Mouse (Mus musculus): Measurements from ENCODE around the gene Mgmt. TPM values are rescaled to one million over a fixed set of nuclear protein-coding genes. Genes with fewer than 3 reads are reported as not detected.

The Mgmt gene
- polyA plus RNA-seq, 1 experiment: 0.06 TPM

GRCm38 (mm10) chr7:137034986-137035385 lies 140.6 kb downstream of the Mgmt start:
- Histone ChIP-seq H3K4me3 (replicated peaks) (no peak overlapping the region), H3K36me3 (ENCODE audit: control insufficient read depth) (no peaks in the 10 kb centered on the region), H3K4me1 (ENCODE audit: control insufficient read depth) (no peaks in the 10 kb centered on the region), H3K9me3 (ENCODE audit: control insufficient read depth, low read length) (peaks cover 17% of the 10 kb centered on the region), H3K27me3 (ENCODE audit: control insufficient read depth) (no peaks in the 10 kb centered on the region)
- no peak for TF ChIP-seq TAL1 (IDR thresholded peaks at IDR 0.05; ENCODE audit: low read length)
- TF ChIP-seq GATA1 (IDR thresholded peaks at IDR 0.05; ENCODE audit: low read length): no peak

GRCm38 (mm10) chr7:137035916-137036315 lies 141.5 kb downstream of the Mgmt start:
- peaks cover 9% of the 10 kb centered on the region for H3K9me3 ChIP-seq (ENCODE audit: control insufficient read depth, low read length)
- no peaks in the 10 kb centered on the region for H3K4me1 ChIP-seq (ENCODE audit: control insufficient read depth)
- no peaks in the 10 kb centered on the region for H3K27me3 ChIP-seq (ENCODE audit: control insufficient read depth)
- no peak overlapping the region for H3K4me3 ChIP-seq (replicated peaks)
- H3K36me3 ChIP-seq (ENCODE audit: control insufficient read depth): no peaks in the 10 kb centered on the region
- TF ChIP-seq GATA1 (IDR thresholded peaks at IDR 0.05; ENCODE audit: low read length) (no peak), TAL1 (IDR thresholded peaks at IDR 0.05; ENCODE audit: low read length) (no peak)

DNA sequence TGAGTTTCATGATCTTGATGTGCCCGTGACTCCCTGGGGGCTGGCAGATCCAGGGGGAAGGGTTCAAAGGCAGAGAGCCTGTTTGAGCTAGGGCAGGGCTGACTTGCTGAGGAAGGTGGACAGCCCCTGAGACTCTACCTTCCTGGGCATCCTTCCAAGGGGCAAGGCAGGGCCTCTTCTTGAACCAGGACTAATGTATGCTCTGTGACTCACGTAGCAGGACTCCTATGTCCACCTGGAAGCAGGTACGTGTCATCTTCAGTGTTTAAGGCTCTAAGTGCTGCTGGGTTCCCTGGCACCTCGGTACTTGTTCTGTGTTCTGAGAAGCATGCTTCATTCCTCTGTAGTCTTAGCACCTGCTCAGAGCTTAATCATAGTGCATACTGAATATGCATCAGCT lies 143.1 kb downstream of the Mgmt start:
- no peaks in the 10 kb centered on the region for H3K27me3 ChIP-seq (ENCODE audit: control insufficient read depth)
- peaks cover 4% of the 10 kb centered on the region; the same call in 1 of the 2 replicates for H3K9me3 ChIP-seq (ENCODE audit: control insufficient read depth, low read length)
- no peaks in the 10 kb centered on the region for H3K4me1 ChIP-seq (ENCODE audit: control insufficient read depth)
- no peaks in the 10 kb centered on the region for H3K36me3 ChIP-seq (ENCODE audit: control insufficient read depth)
- no peak overlapping the region for H3K4me3 ChIP-seq (replicated peaks)
- no peak for TF ChIP-seq TAL1 (IDR thresholded peaks at IDR 0.05; ENCODE audit: low read length)
- no peak for TF ChIP-seq GATA1 (IDR thresholded peaks at IDR 0.05; ENCODE audit: low read length)

DNA sequence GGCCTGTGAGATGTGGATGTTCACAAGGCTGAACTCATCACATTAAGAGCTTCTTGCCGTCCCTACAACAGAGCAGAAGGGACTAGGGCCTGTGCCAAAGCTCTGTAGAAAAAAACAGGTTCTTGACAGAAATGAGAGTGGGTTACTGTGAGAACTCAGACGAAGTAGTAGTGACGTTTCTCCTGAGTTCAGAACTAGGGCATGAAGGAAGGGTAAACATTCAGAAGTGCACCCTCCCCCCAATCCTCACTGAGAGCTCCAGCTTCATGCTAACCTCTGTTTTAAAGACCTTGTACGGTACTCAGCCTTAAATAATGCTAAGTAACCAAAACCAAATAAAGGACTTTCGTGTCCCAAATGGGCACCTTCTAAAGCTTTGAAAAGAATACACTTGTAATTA lies 143.5 kb downstream of the Mgmt start:
- no peaks in the 10 kb centered on the region for H3K27me3 ChIP-seq (ENCODE audit: control insufficient read depth)
- H3K4me3 ChIP-seq (replicated peaks): no peak overlapping the region
- H3K4me1 ChIP-seq (ENCODE audit: control insufficient read depth): no peaks in the 10 kb centered on the region
- H3K36me3 ChIP-seq (ENCODE audit: control insufficient read depth): no peaks in the 10 kb centered on the region
- TF ChIP-seq GATA1 (IDR thresholded peaks at IDR 0.05; ENCODE audit: low read length) (no peak), TAL1 (IDR thresholded peaks at IDR 0.05; ENCODE audit: low read length) (no peak)
- H3K9me3 ChIP-seq (ENCODE audit: control insufficient read depth, low read length): peaks cover 4% of the 10 kb centered on the region; the same call in 1 of the 2 replicates

DNA sequence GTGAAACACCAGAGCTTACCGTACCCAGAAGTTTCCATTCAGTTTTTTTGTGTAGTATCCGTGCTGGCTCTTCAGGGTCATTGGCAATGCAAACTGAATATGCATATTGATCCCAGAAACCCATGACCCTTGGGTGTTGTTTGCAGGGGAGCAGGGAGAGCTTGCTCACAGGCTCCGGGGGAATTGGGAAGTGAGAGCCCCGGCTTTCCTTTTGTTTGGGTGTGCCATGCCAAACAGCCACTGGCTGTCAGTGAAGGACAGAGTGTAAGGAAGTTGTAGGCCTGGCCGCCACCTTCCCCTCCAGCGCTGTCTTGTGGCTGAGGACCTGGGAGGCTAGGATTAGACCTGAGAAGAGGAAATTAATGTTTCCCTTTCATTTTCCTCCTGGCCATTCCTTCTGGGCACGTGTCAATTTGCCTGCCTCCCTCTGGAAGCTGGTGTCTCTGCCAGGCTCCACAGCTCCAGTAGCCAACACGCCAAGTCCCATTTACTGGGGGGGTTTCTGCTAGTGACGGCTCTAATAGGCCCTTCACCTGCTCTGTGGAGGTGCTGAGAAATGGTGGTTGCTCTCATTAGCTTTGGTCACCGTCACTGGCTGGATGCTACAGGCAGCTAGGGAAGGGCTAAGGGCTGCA lies 144.0 kb downstream of the Mgmt start:
- Histone ChIP-seq H3K4me1 (ENCODE audit: control insufficient read depth) (no peaks in the 10 kb centered on the region), H3K9me3 (ENCODE audit: control insufficient read depth, low read length) (no peaks in the 10 kb centered on the region; the same call in 1 of the 2 replicates), H3K36me3 (ENCODE audit: control insufficient read depth) (no peaks in the 10 kb centered on the region), H3K27me3 (ENCODE audit: control insufficient read depth) (no peaks in the 10 kb centered on the region), H3K4me3 (replicated peaks) (no peak overlapping the region)
- TF ChIP-seq GATA1 (IDR thresholded peaks at IDR 0.05; ENCODE audit: low read length): no peak
- TF ChIP-seq TAL1 (IDR thresholded peaks at IDR 0.05; ENCODE audit: low read length): no peak

DNA sequence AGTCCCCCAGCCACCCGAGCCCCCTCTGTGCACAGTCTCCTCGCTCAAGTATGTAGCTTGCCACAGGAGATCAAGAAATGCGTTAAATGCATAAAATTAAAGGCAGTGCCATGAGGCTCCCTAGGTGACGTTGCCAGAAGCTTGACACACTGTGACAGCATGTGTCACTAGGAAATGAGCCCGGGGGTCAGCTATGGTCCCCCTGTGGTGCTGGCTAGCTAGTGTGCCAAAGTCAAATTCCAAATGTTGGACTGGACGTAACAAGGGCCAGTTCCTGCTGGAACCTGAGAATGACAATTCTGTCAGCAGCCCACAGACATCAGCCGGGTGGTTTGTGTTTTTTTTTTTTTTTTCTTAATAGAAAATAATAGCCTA lies 144.5 kb downstream of the Mgmt start:
- Histone ChIP-seq H3K36me3 (ENCODE audit: control insufficient read depth) (no peaks in the 10 kb centered on the region), H3K27me3 (ENCODE audit: control insufficient read depth) (no peaks in the 10 kb centered on the region), H3K9me3 (ENCODE audit: control insufficient read depth, low read length) (no peaks in the 10 kb centered on the region), H3K4me3 (replicated peaks) (no peak overlapping the region), H3K4me1 (ENCODE audit: control insufficient read depth) (no peaks in the 10 kb centered on the region)
- TF ChIP-seq TAL1 (IDR thresholded peaks at IDR 0.05; ENCODE audit: low read length) (no peak), GATA1 (IDR thresholded peaks at IDR 0.05; ENCODE audit: low read length) (no peak)

- no peaks in the 10 kb centered on the region for H3K9me3 ChIP-seq (ENCODE audit: control insufficient read depth, low read length)
These were observed 146.2 kb downstream of the Mgmt start for GRCm38 (mm10) chr7:137040646-137041045.

DNA sequence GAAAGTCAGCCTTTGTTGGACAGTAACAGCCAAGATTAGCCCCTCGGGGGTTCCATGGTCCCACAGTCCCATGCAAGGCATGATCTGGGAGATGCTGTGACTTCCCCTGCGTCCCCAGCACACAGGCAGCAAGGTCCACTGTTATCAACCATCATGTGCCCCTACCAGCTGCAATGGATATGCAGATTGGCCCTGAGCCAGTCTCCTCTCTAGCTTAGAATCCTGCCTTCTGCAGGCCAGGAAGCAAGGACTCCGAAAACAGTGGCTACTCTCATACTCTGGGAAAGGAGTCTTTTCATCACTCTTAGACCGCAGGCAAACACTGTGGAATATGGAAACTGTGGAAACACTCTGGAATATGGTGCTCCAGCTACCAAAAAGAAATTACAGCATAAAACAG lies 152.5 kb downstream of the Mgmt start:
- Histone ChIP-seq H3K27me3 (ENCODE audit: control insufficient read depth) (no peaks in the 10 kb centered on the region), H3K9me3 (ENCODE audit: control insufficient read depth, low read length) (no peaks in the 10 kb centered on the region), H3K4me1 (ENCODE audit: control insufficient read depth) (no peaks in the 10 kb centered on the region), H3K4me3 (replicated peaks) (no peak overlapping the region), H3K36me3 (ENCODE audit: control insufficient read depth) (no peaks in the 10 kb centered on the region)
- TF ChIP-seq GATA1 (IDR thresholded peaks at IDR 0.05; ENCODE audit: low read length) (no peak), TAL1 (IDR thresholded peaks at IDR 0.05; ENCODE audit: low read length) (no peak)

More at GRCm38 (mm10) chr7:137040646-137041045, 146.2 kb downstream of the Mgmt start:
- H3K36me3 ChIP-seq (ENCODE audit: control insufficient read depth): no peaks in the 10 kb centered on the region
- no peak overlapping the region for H3K4me3 ChIP-seq (replicated peaks)
- TF ChIP-seq GATA1 (IDR thresholded peaks at IDR 0.05; ENCODE audit: low read length) (no peak), TAL1 (IDR thresholded peaks at IDR 0.05; ENCODE audit: low read length) (no peak)
- no peaks in the 10 kb centered on the region for H3K27me3 ChIP-seq (ENCODE audit: control insufficient read depth)
- no peaks in the 10 kb centered on the region for H3K4me1 ChIP-seq (ENCODE audit: control insufficient read depth)

DNA sequence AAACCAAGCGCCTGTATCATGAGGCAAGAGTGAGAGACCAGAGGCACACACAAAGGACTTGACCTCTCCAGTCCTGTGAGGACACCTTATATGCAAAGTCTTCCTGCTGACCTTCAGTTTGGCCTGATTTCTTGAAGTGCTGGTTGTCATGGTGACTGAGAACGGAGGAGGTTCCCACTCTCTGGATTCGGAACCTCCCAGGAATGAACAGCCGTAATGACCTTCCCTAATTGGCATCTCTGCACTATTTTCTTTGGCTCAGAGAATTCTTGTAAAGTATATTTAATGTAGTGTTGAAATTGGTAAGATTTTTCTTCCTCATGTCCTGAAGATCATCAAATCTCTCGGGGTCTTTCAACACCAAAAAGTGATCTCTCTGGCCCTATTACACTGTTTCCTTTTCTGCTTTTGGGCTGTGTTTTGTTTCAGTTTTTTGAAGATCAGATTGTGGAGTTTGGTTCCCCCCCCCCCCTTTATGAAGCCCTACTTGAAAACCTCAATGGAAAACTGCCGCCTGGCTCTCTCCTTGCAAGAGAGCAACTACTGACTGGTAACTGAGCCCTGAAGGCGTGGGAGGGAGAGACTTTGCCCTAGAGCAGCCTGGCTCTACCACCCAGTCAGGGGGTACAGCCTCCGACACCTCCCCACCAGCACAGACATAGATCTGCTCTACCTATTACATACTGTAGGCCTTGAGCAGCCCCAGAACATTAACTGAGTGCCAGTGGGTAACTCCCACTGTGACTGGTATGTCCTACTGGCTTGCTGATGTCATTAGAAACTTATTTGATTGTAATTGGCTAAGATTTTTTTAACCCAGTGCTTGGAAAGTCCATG lies 153.9 kb downstream of the Mgmt start:
- Histone ChIP-seq H3K4me3 (replicated peaks) (no peak overlapping the region), H3K4me1 (ENCODE audit: control insufficient read depth) (no peaks in the 10 kb centered on the region), H3K27me3 (ENCODE audit: control insufficient read depth) (no peaks in the 10 kb centered on the region), H3K9me3 (ENCODE audit: control insufficient read depth, low read length) (no peaks in the 10 kb centered on the region; the same call in 1 of the 2 replicates), H3K36me3 (ENCODE audit: control insufficient read depth) (no peaks in the 10 kb centered on the region)
- TF ChIP-seq GATA1 (IDR thresholded peaks at IDR 0.05; ENCODE audit: low read length) (no peak), TAL1 (IDR thresholded peaks at IDR 0.05; ENCODE audit: low read length) (no peak)

All from erythroblast, embryonic 14.5 days (primary cell).